Comparison of ENCODE assay signal across 19 mouse cellular contexts in genomic region chr17:62598716-62599490, GRCm38 (mm10).
DNase-seq lines count a peak whose midpoint lies in the region; ATAC-seq and TF ChIP-seq lines count a peak whose summit lies in the region.
"Had no signal": no experiment of that assay in that cellular context is flagged by ENCODE, and none has a peak within 500 bp of the region (broad histone marks: within the 10 kb centered on the region; RNA-seq: fewer than 3 reads in every experiment).

No protein-coding gene starts in this region.

- no peak for TF ChIP-seq POLR2A in myocyte (IDR thresholded peaks at IDR 0.05; ENCODE audit: insufficient read length, low read depth)

- H3K9me3 ChIP-seq in kidney, postnatal 0 days (replicated peaks; ENCODE audit: low read length) = no peaks in the 10 kb centered on the region
- no peaks in the 10 kb centered on the region for H3K9me3 ChIP-seq in midbrain, embryonic 16.5 days (replicated peaks; ENCODE audit: control insufficient read depth, low read length, poor library complexity, severe bottlenecking)
- H3K9me3 ChIP-seq in midbrain, embryonic 13.5 days = no peaks in the 10 kb centered on the region
- H3K9me3 ChIP-seq: forebrain, embryonic 15.5 days; heart, embryonic 10.5 days; hindbrain, embryonic 15.5 days; limb, embryonic 15.5 days had no signal

- H3K79me2 ChIP-seq in myocyte (ENCODE audit: control insufficient read depth, insufficient read depth) = no peaks in the 10 kb centered on the region

- CTCF ChIA-PET in Patski (lab: Charles Lee) = no interaction called here

- in situ Hi-C loops in Patski (cut with MboI; ENCODE audit: low pct_unique_long_range_greater_than_20kb) = no loop called here

- POLR2A ChIA-PET in Patski (lab: Charles Lee) = interaction anchor here (1.1 kb wide), 1 partner anchor 284 kb away, joined by 3 read pairs; no protein-coding TSS in a partner anchor

- H3K4me1 ChIP-seq in kidney, postnatal 0 days (replicated peaks; ENCODE audit: insufficient read depth, low read length) = no peaks in the 10 kb centered on the region
- H3K4me1 ChIP-seq in midbrain, embryonic 16.5 days (ENCODE audit: control insufficient read depth, insufficient read depth, low read length) = peaks cover 8% of the 10 kb centered on the region
- H3K4me1 ChIP-seq in midbrain, embryonic 13.5 days (replicated peaks) = peaks cover 17% of the 10 kb centered on the region
- H3K4me1 ChIP-seq: heart, embryonic 10.5 days; hindbrain, embryonic 15.5 days had no signal

- H3K9ac ChIP-seq in kidney, postnatal 0 days (ENCODE audit: low read depth, low read length) = no peak overlapping the region
- H3K9ac ChIP-seq in midbrain, embryonic 16.5 days (ENCODE audit: low read depth, low read length) = no peak overlapping the region
- no peak overlapping the region for H3K9ac ChIP-seq in midbrain, embryonic 13.5 days (replicated peaks)
- H3K9ac ChIP-seq: forebrain, embryonic 15.5 days; hindbrain, embryonic 15.5 days; limb, embryonic 15.5 days had no signal

- no peak overlapping the region for H3ac ChIP-seq in myocyte (ENCODE audit: control insufficient read depth, insufficient read length)

- WGBS in kidney, postnatal 0 days = 43% methylated on average over 9 of the region's 9 CpGs
- WGBS in midbrain, embryonic 16.5 days = 36% methylated on average over 9 of the region's 9 CpGs
- WGBS in midbrain, embryonic 13.5 days = 41% methylated on average over 9 of the region's 9 CpGs

- no peak overlapping the region for H3K4me2 ChIP-seq in kidney, postnatal 0 days (ENCODE audit: low read length)
- H3K4me2 ChIP-seq in midbrain, embryonic 16.5 days (ENCODE audit: low read length) = peak overlapping the region; percentile 14; the same call in 1 of the 2 replicates
- no peak overlapping the region for H3K4me2 ChIP-seq in midbrain, embryonic 13.5 days (replicated peaks)
- peak overlapping the region; percentile 73 for H3K4me2 ChIP-seq in myocyte (ENCODE audit: low read depth)
- H3K4me2 ChIP-seq: forebrain, embryonic 15.5 days; hindbrain, embryonic 15.5 days; limb, embryonic 15.5 days had no signal

- H3K36me3 ChIP-seq in kidney, postnatal 0 days (ENCODE audit: insufficient read depth, low read length) = no peaks in the 10 kb centered on the region
- no peaks in the 10 kb centered on the region for H3K36me3 ChIP-seq in midbrain, embryonic 16.5 days (ENCODE audit: control insufficient read depth, insufficient read depth, low read length)
- no peaks in the 10 kb centered on the region for H3K36me3 ChIP-seq in midbrain, embryonic 13.5 days
- H3K36me3 ChIP-seq in myocyte (ENCODE audit: control insufficient read depth, insufficient read depth) = no peaks in the 10 kb centered on the region
- H3K36me3 ChIP-seq: forebrain, embryonic 15.5 days; heart, embryonic 10.5 days; hindbrain, embryonic 15.5 days; limb, embryonic 15.5 days had no signal

- no peak for TF ChIP-seq CTCF in kidney, postnatal 0 days (IDR thresholded peaks at IDR 0.05; ENCODE audit: low read depth)
- TF ChIP-seq CTCF in Patski (IDR thresholded peaks at IDR 0.05) = no peak

- no peak overlapping the region for H3K4me3 ChIP-seq in kidney, postnatal 0 days (replicated peaks; ENCODE audit: low read depth, low read length)
- H3K4me3 ChIP-seq in midbrain, embryonic 16.5 days (ENCODE audit: low read depth, low read length) = no peak overlapping the region
- no peak overlapping the region for H3K4me3 ChIP-seq in midbrain, embryonic 13.5 days (replicated peaks)
- H3K4me3 ChIP-seq in myocyte = no peak overlapping the region
- H3K4me3 ChIP-seq: erythroblast, embryonic 14.5 days; forebrain, embryonic 15.5 days; heart, embryonic 10.5 days; hindbrain, embryonic 15.5 days; layer of hippocampus, adult 2 months; limb, embryonic 15.5 days had no signal

- no peak for ATAC-seq in kidney, postnatal 0 days (replicated peaks; ENCODE audit: low FRiP score, low read depth)
- ATAC-seq in midbrain, embryonic 16.5 days = no peak
- no peak for ATAC-seq in midbrain, embryonic 13.5 days
- ATAC-seq in Patski = no peak
- ATAC-seq: activated CD4-positive, CD25-positive, alpha-beta regulatory T cell, adult 4 months; forebrain, embryonic 15.5 days; intestine, postnatal 0 days had no signal

- peak; percentile 56 for DNase-seq in kidney, postnatal 0 days (ENCODE audit: low spot score)
- no peak for DNase-seq in kidney, postnatal 14 days
- peak; percentile 15 for DNase-seq in Patski (ENCODE audit: low read depth, low spot score)
- DNase-seq in heart, postnatal 4 days = no peak
- DNase-seq in layer of hippocampus, postnatal 36 days = no peak
- DNase-seq: cerebellum, adult 11 months; cerebellum, postnatal 25 days; thymus, postnatal 4 days had no signal

- no peaks in the 10 kb centered on the region for H3K27me3 ChIP-seq in kidney, postnatal 0 days (ENCODE audit: insufficient read depth, low read length)
- no peaks in the 10 kb centered on the region for H3K27me3 ChIP-seq in midbrain, embryonic 16.5 days (ENCODE audit: control insufficient read depth, insufficient read depth, low read depth, low read length)
- no peaks in the 10 kb centered on the region for H3K27me3 ChIP-seq in midbrain, embryonic 13.5 days
- H3K27me3 ChIP-seq in Patski (no peaks in the 10 kb centered on the region), myocyte (ENCODE audit: control insufficient read depth, insufficient read depth, insufficient read length) (no peaks in the 10 kb centered on the region)
- H3K27me3 ChIP-seq: forebrain, embryonic 15.5 days; hindbrain, embryonic 15.5 days; limb, embryonic 15.5 days had no signal

- H3K27ac ChIP-seq in kidney, postnatal 0 days = no peak overlapping the region
- H3K27ac ChIP-seq in midbrain, embryonic 16.5 days (ENCODE audit: low read length) = no peak overlapping the region
- H3K27ac ChIP-seq in midbrain, embryonic 13.5 days = no peak overlapping the region
- H3K27ac ChIP-seq: forebrain, embryonic 15.5 days; heart, embryonic 10.5 days; hindbrain, embryonic 15.5 days; layer of hippocampus, adult 2 months; limb, embryonic 15.5 days had no signal

TF ChIP-seq in myocyte, 11 proteins besides CTCF, POLR2A, EP300 and RAD21:
- no peak for TF ChIP-seq TCF3 (IDR thresholded peaks at IDR 0.05; ENCODE audit: insufficient read length, low read depth)
- TF ChIP-seq CEBPB (IDR thresholded peaks at IDR 0.05; ENCODE audit: insufficient read depth, poor library complexity, severe bottlenecking) = peak; percentile 64
- no peak for TF ChIP-seq MYOD1 (IDR thresholded peaks at IDR 0.05; ENCODE audit: control insufficient read depth in 1 of 3, insufficient read length in 2 of 3, low read depth in 2 of 3)
- no peak for TF ChIP-seq E2F4 (IDR thresholded peaks at IDR 0.05; ENCODE audit: insufficient read depth)
- no peak for TF ChIP-seq MAX (IDR thresholded peaks at IDR 0.05; ENCODE audit: low read depth)
- no peak for TF ChIP-seq SRF (IDR thresholded peaks at IDR 0.05; ENCODE audit: control insufficient read depth, insufficient read length, low read depth)
- no peak for TF ChIP-seq MYOG (IDR thresholded peaks at IDR 0.05; ENCODE audit: control insufficient read depth in 1 of 3, insufficient read depth in 1 of 3, insufficient read length in 2 of 3, low read depth in 2 of 3)

Comparison
In these comparisons a context has a peak if more than half of its experiments do, and no peak if none do; other contexts are left out.
1. DNase-seq: peak in kidney, postnatal 0 days (single experiment) and Patski (single experiment); none in kidney, postnatal 14 days (single experiment), heart, postnatal 4 days (single experiment) and layer of hippocampus, postnatal 36 days (0 of 2).
2. H3K4me2 ChIP-seq: peak in midbrain, embryonic 16.5 days (single experiment) and myocyte (single experiment); none in kidney, postnatal 0 days (single experiment) and midbrain, embryonic 13.5 days (single experiment).